Mouse (Mus musculus) hindbrain, embryonic 10.5 days (tissue): ENCODE data around the gene Tmem11. TPM values are rescaled to one million over a fixed set of nuclear protein-coding genes. Genes with fewer than 3 reads are reported as not detected.

Experiments
- DNase-seq: peaks from one replicate; pipeline ENCODE4 v3.0.0-alpha.2; 2017; ENCODE audit warnings: low spot score
- H3K27ac ChIP-seq: fragments of 300-500 bp; sonication (generic); 2 replicates; pipeline ENCODE4 v1.5.1; 2016; ENCODE audit warnings: mild to moderate bottlenecking, moderate library complexity
- H3K27me3 ChIP-seq: fragments of 300-500 bp; sonication (generic); 2 replicates; pipeline ENCODE4 v1.6.1; 2016; ENCODE audit warnings: mild to moderate bottlenecking; ENCODE audit not compliant: poor library complexity, insufficient read depth, severe bottlenecking
- H3K36me3 ChIP-seq: fragments of 300-500 bp; sonication (generic); 2 replicates; pipeline ENCODE4 v1.6.1; 2016; ENCODE audit warnings: mild to moderate bottlenecking, moderate library complexity
- H3K4me1 ChIP-seq: fragments of 300-500 bp; sonication (generic); replicated peaks from 2 replicates; pipeline ENCODE4 v1.6.1; 2016; ENCODE audit warnings: mild to moderate bottlenecking
- H3K4me3 ChIP-seq: fragments of 300-500 bp; sonication (generic); 2 replicates; pipeline ENCODE4 v1.5.1; 2016; ENCODE audit warnings: mild to moderate bottlenecking, moderate library complexity
- H3K9me3 ChIP-seq: fragments of 300-500 bp; sonication (generic); 2 replicates; pipeline ENCODE4 v1.6.1; 2016; ENCODE audit warnings: mild to moderate bottlenecking, moderate library complexity
- WGBS: fragments of 180-500 bp; shearing (Covaris S2); methylation state at CpG from one replicate; pipeline ENCODE4 v1.1.7; 2016; 5-methylcytosine and 5-hydroxymethylcytosine counted together
- polyA plus RNA-seq: library from polyadenylated mRNA; unstranded; fragments of >200 nt; fragmentation: Nextera tagmentation; extraction: Ambion mirVana; gene quantifications from 2 replicates; pipeline ENCODE4 v1.2.1, GENCODE M21; 2016

The Tmem11 gene
- polyA plus RNA-seq: 68.7 and 75.6 TPM in 2 replicates

DNA sequence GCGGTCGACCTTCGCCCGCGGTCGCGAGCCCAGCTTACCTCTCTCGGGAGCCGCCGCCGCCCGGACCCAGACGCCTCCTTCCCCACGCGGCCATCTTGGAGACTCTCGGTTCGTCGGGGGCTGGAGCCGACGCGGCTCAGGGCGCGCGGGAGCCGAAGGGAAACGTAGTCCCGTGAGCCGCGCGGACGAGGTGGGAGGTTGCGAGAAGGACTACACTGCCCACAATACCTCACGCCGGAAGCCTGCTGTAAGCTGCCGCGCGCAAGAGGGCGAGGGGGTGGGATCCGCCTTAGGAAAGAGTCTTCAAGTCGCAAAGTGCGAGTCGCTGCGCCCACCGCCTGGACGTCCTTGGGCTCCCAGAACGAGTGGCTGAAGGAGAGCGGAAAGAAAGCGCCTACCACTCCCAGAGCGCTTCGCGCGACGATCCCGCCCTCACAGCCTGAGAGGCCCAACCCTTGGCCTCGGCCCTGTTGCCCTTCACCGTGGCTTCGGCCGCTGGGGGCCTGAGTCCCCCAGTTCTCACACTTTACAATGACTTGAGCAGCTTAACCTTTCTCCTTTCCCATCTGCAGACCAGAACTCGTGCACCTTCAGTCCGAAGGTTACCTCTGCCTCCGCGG, at the start of gene Tmem11:
TSS of gene Tmem11 (minus strand) at position 598 of the 620 bp plus-strand sequence.
- Histone ChIP-seq H3K36me3 (peaks cover 21% of the 10 kb centered on the region), H3K27me3 (no peaks in the 10 kb centered on the region), H3K4me3 (peak within 1 kb of the TSS; percentile 98), H3K4me1 (peaks cover 50% of the 10 kb centered on the region), H3K9me3 (no peaks in the 10 kb centered on the region), H3K27ac (peak within 1 kb of the TSS; percentile 97)
- peak; percentile 96 for DNase-seq
- WGBS: under 1% methylated on average over 62 of the region's 62 CpGs

DNA sequence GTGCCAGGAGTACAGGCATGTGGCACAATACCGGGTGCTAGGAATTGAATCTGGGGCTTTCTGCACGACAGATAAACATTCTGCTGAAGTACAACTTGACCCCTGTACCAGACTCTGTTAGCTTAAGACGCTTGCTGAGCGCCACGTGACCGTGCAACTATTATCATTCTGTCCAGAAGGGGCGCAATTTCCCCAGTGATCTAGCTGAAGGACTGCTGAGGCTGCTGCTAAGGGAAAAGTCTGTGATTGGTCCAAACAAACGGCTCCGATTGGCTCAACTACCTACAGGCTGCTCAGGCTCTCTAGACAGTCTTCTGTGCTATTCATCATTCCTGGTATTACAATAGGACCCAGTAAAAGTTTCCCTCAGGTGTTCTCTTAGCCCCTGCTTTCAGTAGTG, 48.2 kb upstream of the Tmem11 start:
- H3K27ac ChIP-seq: no peak overlapping the region; the same call in 1 of the 2 replicates
- H3K9me3 ChIP-seq: no peaks in the 10 kb centered on the region
- H3K4me1 ChIP-seq: peaks cover 36% of the 10 kb centered on the region
- DNase-seq: peak; percentile 93
- no peaks in the 10 kb centered on the region for H3K36me3 ChIP-seq
- H3K4me3 ChIP-seq: peak overlapping the region; percentile 41
- peaks cover 13% of the 10 kb centered on the region; the same call in 1 of the 2 replicates for H3K27me3 ChIP-seq
- under 1% methylated on average over 9 of the region's 9 CpGs for WGBS

DNA sequence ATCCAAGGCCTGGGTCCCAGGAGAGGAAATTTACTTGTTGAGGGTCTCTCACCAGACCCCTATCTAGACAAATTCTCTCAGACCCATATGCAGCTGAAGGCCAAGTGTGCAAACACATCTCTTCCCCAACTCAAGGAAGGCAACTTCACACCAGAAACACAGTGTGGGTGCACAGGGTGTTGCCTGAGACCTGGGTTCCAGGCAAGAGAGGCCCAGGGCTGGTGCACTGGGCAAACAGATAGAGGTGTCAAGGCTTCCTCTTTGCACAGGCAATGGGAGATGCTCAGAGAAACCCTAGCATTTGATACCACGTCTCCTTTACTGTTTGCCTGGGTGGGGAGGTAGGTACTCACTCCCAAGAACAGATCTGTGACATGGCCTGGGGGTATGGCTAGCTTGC, 45.9 kb upstream of the Tmem11 start:
- Histone ChIP-seq H3K27ac (no peak overlapping the region), H3K27me3 (0 out of 2 replicates have a peak, but pooled peaks cover 6% of the 10 kb centered on the region), H3K4me3 (no peak overlapping the region), H3K36me3 (0 out of 2 replicates have a peak, but pooled peaks cover 6% of the 10 kb centered on the region), H3K4me1 (peaks cover 14% of the 10 kb centered on the region), H3K9me3 (no peaks in the 10 kb centered on the region)
- 72% methylated on average over 1 of the region's 1 CpGs for WGBS
- DNase-seq: no peak

DNA sequence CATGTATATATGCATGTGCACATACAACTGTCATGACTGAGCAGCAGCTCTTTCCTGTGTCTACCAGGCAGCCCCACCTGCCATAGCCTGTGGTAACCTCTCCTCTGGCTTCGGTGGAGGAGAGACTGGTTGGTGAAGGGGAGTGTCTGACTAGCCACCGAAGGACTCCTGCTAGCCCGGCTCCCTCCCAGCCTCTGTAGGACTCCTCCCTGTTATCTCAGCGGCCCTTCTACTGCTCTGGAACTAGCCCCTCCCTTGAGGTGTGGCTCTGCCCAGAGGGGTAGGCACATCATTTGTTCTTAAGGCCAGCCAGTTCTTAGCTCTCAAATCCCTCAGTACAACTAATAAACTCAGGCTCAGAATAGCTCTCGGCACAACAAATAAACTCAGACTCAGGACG, 45.4 kb upstream of the Tmem11 start:
- WGBS: 43% methylated on average over 6 of the region's 6 CpGs
- Histone ChIP-seq H3K27me3 (0 out of 2 replicates have a peak, but pooled peaks cover under 1% of the 10 kb centered on the region), H3K4me1 (peaks cover 14% of the 10 kb centered on the region), H3K4me3 (no peak overlapping the region), H3K36me3 (0 out of 2 replicates have a peak, but pooled peaks cover 6% of the 10 kb centered on the region), H3K27ac (no peak overlapping the region), H3K9me3 (no peaks in the 10 kb centered on the region)
- DNase-seq: no peak

DNA sequence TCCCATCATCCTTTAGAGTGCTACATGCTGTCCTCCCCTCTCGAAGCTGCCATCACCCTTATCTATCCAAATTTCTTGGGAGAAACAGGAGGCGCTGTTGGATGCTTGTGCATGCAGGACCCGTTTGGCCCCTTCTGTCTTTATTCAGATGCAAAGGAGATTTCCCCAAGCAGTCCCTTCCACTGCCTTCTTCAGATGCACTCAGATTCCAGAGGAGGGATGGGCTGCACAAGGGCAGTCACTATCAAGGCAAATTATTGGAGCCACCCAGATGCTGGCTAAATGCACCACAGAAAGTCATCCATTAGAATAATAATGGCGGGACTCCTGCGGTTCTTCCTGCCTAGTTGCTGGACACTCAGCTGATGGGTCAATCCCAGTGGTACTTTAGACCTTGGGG, 43.9 kb upstream of the Tmem11 start:
- 0 out of 2 replicates have a peak, but pooled peaks cover 6% of the 10 kb centered on the region for H3K36me3 ChIP-seq
- H3K4me1 ChIP-seq: peaks cover 13% of the 10 kb centered on the region
- 71% methylated on average over 5 of the region's 5 CpGs for WGBS
- no peaks in the 10 kb centered on the region for H3K27me3 ChIP-seq
- H3K27ac ChIP-seq: no peak overlapping the region
- no peak overlapping the region for H3K4me3 ChIP-seq
- no peak for DNase-seq
- no peaks in the 10 kb centered on the region for H3K9me3 ChIP-seq

DNA sequence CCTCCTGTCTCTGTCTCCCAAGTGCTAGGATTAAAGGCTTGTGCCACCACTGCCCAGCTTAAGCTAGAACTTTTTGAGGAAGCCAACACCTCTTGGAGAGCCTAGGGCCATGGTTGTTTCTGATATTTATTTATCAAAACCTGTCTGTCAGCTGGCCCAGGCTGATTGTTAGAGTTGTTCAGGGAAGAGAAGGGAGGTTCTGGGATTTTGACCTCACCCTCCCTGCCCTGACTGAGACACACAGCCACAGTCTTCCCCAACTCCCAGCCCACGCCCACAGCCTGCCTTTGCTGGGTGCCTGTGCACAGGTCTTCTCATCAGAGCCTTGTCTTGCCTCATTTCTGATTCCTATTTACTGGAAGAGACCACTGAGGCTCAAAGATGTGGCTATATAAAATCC, 43.1 kb upstream of the Tmem11 start:
- H3K9me3 ChIP-seq: no peaks in the 10 kb centered on the region
- peaks cover 5% of the 10 kb centered on the region for H3K4me1 ChIP-seq
- 76% methylated on average over 1 of the region's 1 CpGs for WGBS
- 0 out of 2 replicates have a peak, but pooled peaks cover 6% of the 10 kb centered on the region for H3K36me3 ChIP-seq
- H3K4me3 ChIP-seq: no peak overlapping the region
- H3K27me3 ChIP-seq: no peaks in the 10 kb centered on the region
- no peak overlapping the region for H3K27ac ChIP-seq
- no peak for DNase-seq

DNA sequence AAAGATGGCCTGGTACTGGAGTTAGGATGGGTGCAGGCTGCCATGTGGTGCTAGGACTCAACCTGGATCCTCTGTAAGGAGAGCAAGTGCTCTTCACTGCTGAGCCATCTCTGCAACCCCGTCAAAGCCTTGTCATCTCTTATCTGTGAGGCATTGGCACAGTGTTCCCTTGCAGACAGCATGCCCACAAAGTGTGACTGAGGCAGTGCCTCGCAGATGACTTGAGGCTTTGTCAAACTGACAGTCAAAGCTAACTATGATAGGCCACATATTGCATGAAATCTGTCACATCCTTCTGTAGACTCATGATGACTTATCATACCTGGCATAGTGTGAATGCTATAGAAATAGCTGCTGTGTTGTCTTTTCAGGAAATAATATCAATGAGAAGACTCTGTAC, 40.9 kb upstream of the Tmem11 start:
- peaks cover 14% of the 10 kb centered on the region for H3K4me1 ChIP-seq
- no peaks in the 10 kb centered on the region for H3K27me3 ChIP-seq
- 84% methylated on average over 2 of the region's 2 CpGs for WGBS
- no peak overlapping the region for H3K4me3 ChIP-seq
- H3K27ac ChIP-seq: no peak overlapping the region
- H3K36me3 ChIP-seq: 0 out of 2 replicates have a peak, but pooled peaks cover 6% of the 10 kb centered on the region
- DNase-seq: no peak
- H3K9me3 ChIP-seq: no peaks in the 10 kb centered on the region

DNA sequence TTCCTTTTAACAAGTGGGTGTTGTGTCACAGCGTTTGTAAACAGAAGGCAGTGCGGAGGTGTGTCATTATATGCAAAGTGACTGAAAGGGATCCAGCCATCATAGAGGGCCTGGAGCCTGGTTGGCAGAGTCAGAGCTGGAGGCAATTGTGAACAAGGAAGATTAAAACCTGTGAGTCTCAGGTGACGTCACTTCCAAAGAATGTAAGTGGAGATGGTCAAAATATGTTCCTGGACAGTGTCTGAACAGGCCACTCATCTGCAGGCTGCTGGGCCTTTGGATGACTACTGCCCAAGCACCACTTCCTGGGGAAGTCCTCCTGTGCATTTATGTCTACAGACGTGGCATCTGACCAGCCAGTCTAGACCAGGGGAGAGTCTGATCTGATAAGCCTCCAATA, 36.1 kb upstream of the Tmem11 start:
- WGBS: 77% methylated on average over 4 of the region's 4 CpGs

DNA sequence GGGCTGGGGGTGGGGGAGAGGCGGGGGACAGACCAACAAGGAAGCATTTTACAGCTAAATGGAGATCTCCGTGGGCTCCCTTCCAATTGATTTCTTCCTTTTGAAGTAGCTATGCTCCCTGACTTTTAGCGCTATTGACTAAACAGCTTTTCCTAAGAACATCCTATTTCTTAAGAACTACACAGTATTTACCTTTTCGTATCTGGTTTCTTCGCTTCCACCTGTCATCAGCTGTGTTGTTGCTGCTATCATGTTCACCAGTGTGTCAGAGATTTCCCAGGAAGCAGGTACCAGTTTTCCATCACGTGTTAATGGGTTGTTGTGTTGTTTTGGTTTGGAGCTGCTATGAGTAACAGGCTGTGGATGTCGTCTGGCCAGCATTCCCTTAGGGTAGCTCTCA, 35.4 kb upstream of the Tmem11 start, which contains the start of gene Natd1:
TSS of gene Natd1 (minus strand) at position 260 of the 400 bp plus-strand sequence.
- 44% methylated on average over 7 of the region's 7 CpGs for WGBS
- Histone ChIP-seq H3K27me3 (no peaks in the 10 kb centered on the region), H3K4me3 (peak within 1 kb of the TSS; percentile 99), H3K9me3 (no peaks in the 10 kb centered on the region), H3K4me1 (peaks cover 43% of the 10 kb centered on the region), H3K27ac (peak within 1 kb of the TSS; percentile 92), H3K36me3 (peaks cover 5% of the 10 kb centered on the region; the same call in 1 of the 2 replicates)
- DNase-seq: no peak

More for the DNA sequence above, 36.1 kb upstream of the Tmem11 start:
- Histone ChIP-seq H3K27me3 (no peaks in the 10 kb centered on the region), H3K36me3 (peaks cover under 1% of the 10 kb centered on the region; the same call in 1 of the 2 replicates), H3K9me3 (no peaks in the 10 kb centered on the region), H3K27ac (no peak overlapping the region), H3K4me3 (no peak overlapping the region), H3K4me1 (peaks cover 43% of the 10 kb centered on the region)
- DNase-seq: no peak

DNA sequence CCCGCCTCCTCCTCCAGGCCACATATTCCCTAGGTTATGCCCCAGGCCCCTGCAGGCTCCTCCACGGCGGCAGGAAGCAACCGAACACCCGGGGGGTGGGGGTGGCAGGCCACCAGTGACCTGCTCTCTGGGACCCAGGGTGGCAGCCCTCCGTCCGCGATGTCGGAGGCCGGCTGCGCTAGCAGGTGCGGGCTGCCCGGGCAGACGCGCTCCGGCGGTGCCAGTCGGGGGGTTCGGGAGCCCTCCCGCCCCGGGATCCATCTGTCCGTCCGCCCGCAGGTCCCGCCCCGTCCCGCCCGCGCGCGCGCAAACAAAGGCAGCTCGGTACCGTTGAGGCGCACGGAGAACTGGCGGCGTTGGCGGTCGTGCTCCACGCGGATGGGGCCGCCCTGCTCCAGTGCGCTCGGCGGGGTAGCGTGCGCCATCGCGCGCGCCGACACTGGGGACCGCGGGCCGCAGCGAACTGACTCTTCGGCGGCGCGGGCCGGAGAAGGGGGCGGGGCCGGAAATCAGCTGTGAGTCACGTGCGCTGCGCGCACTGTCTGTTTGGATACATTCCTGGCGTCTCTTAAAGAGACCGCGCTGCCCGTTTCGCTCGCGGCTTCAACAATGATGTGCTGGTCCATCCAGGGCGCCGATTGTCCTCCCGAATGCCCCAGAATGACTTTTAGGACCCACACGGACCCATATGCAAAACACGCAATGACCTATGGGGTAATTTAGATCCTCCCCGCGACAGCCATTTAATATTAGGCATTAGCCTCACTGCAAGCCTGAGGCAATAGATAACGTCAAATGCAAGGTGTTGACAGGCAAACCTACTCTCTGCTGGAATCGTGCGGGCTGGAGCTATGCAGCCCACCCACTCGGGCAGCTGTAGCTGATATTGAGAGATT, 34.5 kb upstream of the Tmem11 start:
- under 1% methylated on average over 86 of the region's 86 CpGs for WGBS

DNA sequence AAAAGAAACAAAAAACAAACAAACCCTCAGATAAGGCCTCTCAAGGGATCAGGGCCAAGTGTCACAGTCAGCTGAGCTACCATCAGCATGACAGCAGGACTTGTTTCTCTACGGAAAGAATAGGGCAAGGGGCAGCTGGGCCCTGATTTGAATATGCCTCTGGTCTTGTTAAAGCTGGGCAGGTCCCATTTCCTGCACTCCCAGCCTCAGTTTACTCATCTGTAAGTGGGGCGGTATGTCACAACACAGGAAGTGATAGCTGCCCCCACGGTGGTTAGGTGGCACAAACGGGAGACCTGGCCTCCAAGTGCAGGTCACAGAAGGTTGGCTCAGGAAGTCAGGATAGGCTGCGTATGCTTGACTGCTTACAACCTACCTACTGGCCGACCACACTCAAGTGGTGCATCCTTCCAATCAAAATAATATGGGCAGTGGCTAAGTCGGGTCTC, 33.5 kb upstream of the Tmem11 start:
- Histone ChIP-seq H3K27ac (peak overlapping the region; percentile 92), H3K4me3 (peak overlapping the region; percentile 99), H3K4me1 (peaks cover 43% of the 10 kb centered on the region), H3K9me3 (no peaks in the 10 kb centered on the region), H3K36me3 (peaks cover 5% of the 10 kb centered on the region; the same call in 1 of the 2 replicates), H3K27me3 (no peaks in the 10 kb centered on the region)
- WGBS: 32% methylated on average over 7 of the region's 7 CpGs
- DNase-seq: peak; percentile 18

More for the DNA sequence above, 34.5 kb upstream of the Tmem11 start:
- peaks cover 43% of the 10 kb centered on the region for H3K4me1 ChIP-seq
- H3K27ac ChIP-seq: peak overlapping the region; percentile 92
- no peaks in the 10 kb centered on the region for H3K27me3 ChIP-seq
- H3K4me3 ChIP-seq: peak overlapping the region; percentile 99
- peaks cover 5% of the 10 kb centered on the region; the same call in 1 of the 2 replicates for H3K36me3 ChIP-seq
- peak; percentile 93 for DNase-seq
- H3K9me3 ChIP-seq: no peaks in the 10 kb centered on the region

DNA sequence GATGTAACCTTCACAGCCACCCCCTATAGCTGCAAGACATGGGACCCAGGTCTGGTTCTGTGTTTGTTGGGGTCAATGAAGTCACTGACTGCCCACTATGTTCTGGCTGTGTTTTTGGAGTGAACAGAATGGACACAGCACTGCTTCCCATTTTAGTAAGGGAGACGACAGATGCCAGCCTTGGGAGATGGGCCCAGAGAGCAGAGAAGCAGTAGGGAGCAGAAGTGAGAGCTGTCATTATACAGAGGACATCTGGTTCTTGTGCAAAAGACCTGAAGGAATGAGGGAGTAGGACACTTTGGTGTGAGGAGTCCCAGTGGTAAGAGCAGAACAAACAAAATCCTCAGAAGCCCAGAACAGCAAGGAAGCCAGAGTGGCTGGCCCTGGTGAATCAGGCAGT, 30.6 kb upstream of the Tmem11 start:
- no peak for DNase-seq
- Histone ChIP-seq H3K36me3 (peaks cover 27% of the 10 kb centered on the region), H3K4me3 (no peak overlapping the region), H3K27me3 (no peaks in the 10 kb centered on the region), H3K27ac (no peak overlapping the region), H3K4me1 (peaks cover 29% of the 10 kb centered on the region), H3K9me3 (no peaks in the 10 kb centered on the region)
- 80% methylated on average over 1 of the region's 1 CpGs for WGBS
